Mouse (Mus musculus) thymus, adult 2 months (tissue): ENCODE results near the gene Fxyd7. TPM values are rescaled to one million over a fixed set of nuclear protein-coding genes. Genes with fewer than 3 reads are reported as not detected.

ENCODE experiments used
- DNase-seq: peaks from one replicate; pipeline ENCODE4 v3.0.0; 2021
- H3K27ac ChIP-seq: fragments of 200-500 bp; 2 replicates; pipeline ENCODE4 v1.5.1; 2012; ENCODE audit warnings: low read length, control low read depth; ENCODE audit not compliant: control insufficient read depth, insufficient read depth
- H3K27me3 ChIP-seq: fragments of 200-500 bp; 2 replicates; pipeline ENCODE4 v1.6.1; 2012; ENCODE audit warnings: mild to moderate bottlenecking, low read length, moderate library complexity, mixed read lengths; ENCODE audit not compliant: control insufficient read depth, insufficient read depth
- H3K36me3 ChIP-seq: fragments of 200-500 bp; 2 replicates; pipeline ENCODE4 v1.6.1; 2012; ENCODE audit warnings: mild to moderate bottlenecking, low read length, moderate library complexity; ENCODE audit not compliant: control insufficient read depth, insufficient read depth
- H3K4me1 ChIP-seq: fragments of 200-500 bp; replicated peaks from 2 replicates; pipeline ENCODE4 v1.6.1; 2012; ENCODE audit warnings: low read length; ENCODE audit not compliant: control insufficient read depth, insufficient read depth
- H3K4me3 ChIP-seq: fragments of 200-500 bp; 2 replicates; pipeline ENCODE4 v1.5.1; 2012; ENCODE audit warnings: mild to moderate bottlenecking, low read length, control low read depth, moderate library complexity; ENCODE audit not compliant: control insufficient read depth, insufficient read depth
- CTCF ChIP-seq: fragments of 200-500 bp; IDR thresholded peaks from 2 replicates; pipeline ENCODE4 v1.5.1; 2012; ENCODE audit warnings: mild to moderate bottlenecking, control low read depth, low read length, moderate library complexity, borderline replicate concordance; ENCODE audit not compliant: control insufficient read depth, poor library complexity, insufficient read depth; ENCODE audit errors: extremely low read depth
- POLR2A ChIP-seq: fragments of 200-500 bp; IDR thresholded peaks from 2 replicates; pipeline ENCODE4 v1.6.1; 2012; ENCODE audit warnings: mild to moderate bottlenecking, low read length, control low read depth, moderate library complexity; ENCODE audit not compliant: control insufficient read depth, poor library complexity, insufficient read depth; ENCODE audit errors: extremely low read depth
- WGBS: fragments of 180-500 bp; shearing (Covaris S2); methylation state at CpG from one replicate; pipeline ENCODE4 v1.1.7; 2018; 5-methylcytosine and 5-hydroxymethylcytosine counted together
- polyA plus RNA-seq: library from polyadenylated mRNA; depleted of rRNA; stranded (reverse); fragments of >200 nt; gene quantifications from 2 replicates; pipeline ENCODE4 v1.2.3, GENCODE M21; 2012

Gene Fxyd7
- polyA plus RNA-seq, 1 experiment: 2.2 TPM

- Histone ChIP-seq H3K27me3 (peaks cover 25% of the 10 kb centered on the region), H3K4me3 (no peak overlapping the region), H3K4me1 (peaks cover 11% of the 10 kb centered on the region; the same call in 1 of the 2 replicates), H3K36me3 (no peaks in the 10 kb centered on the region), H3K27ac (no peak overlapping the region)
- no peak for TF ChIP-seq CTCF
- no peak for TF ChIP-seq POLR2A
- WGBS: 86% methylated on average over 11 of the region's 11 CpGs
- DNase-seq: no peak
These were observed 3.5 kb upstream of the Fxyd7 start for GRCm38 (mm10) chr7:31054661-31055320.

GRCm38 (mm10) chr7:31053882-31054447 lies 2.7 kb upstream of the Fxyd7 start:
- H3K36me3 ChIP-seq: no peaks in the 10 kb centered on the region
- TF ChIP-seq CTCF: no peak
- TF ChIP-seq POLR2A: no peak
- H3K4me3 ChIP-seq: no peak overlapping the region
- no peak overlapping the region for H3K27ac ChIP-seq
- H3K27me3 ChIP-seq: peaks cover 25% of the 10 kb centered on the region
- H3K4me1 ChIP-seq: peaks cover 14% of the 10 kb centered on the region; the same call in 1 of the 2 replicates
- 82% methylated on average over 10 of the region's 10 CpGs for WGBS
- no peak for DNase-seq

- WGBS: 15% methylated on average over 34 of the region's 34 CpGs
- no peak overlapping the region for H3K4me3 ChIP-seq
- peaks cover 14% of the 10 kb centered on the region; the same call in 1 of the 2 replicates for H3K4me1 ChIP-seq
- DNase-seq: no peak
- H3K36me3 ChIP-seq: no peaks in the 10 kb centered on the region
- peaks cover 25% of the 10 kb centered on the region for H3K27me3 ChIP-seq
- H3K27ac ChIP-seq: no peak overlapping the region
- TF ChIP-seq POLR2A: no peak
- TF ChIP-seq CTCF: no peak
These were observed 1.6 kb upstream of the Fxyd7 start for GRCm38 (mm10) chr7:31052636-31053434.

DNA sequence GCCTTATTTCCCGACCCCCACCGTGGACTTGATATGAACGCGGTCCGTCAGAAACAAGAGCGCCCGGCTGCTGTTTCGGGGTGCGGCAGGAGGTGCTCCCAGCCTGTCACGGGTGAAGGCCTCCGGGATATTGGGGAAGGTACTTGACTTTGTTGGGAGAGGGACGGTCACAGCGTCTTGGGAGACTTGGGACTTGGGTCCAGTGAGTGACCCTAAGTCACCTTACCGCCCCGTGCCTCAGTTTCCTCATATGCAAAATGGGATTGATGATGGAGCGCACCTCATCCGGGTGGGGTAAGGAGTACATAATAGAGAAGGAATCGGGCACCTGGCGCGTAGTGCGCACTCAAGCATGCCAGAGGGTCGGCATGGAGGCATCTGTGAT lies 976 bp upstream of the Fxyd7 start:
- peaks cover 25% of the 10 kb centered on the region for H3K27me3 ChIP-seq
- 9% methylated on average over 22 of the region's 22 CpGs for WGBS
- peaks cover 14% of the 10 kb centered on the region; the same call in 1 of the 2 replicates for H3K4me1 ChIP-seq
- H3K27ac ChIP-seq: no peak overlapping the region
- TF ChIP-seq CTCF: no peak
- no peak for TF ChIP-seq POLR2A
- H3K36me3 ChIP-seq: no peaks in the 10 kb centered on the region
- no peak overlapping the region for H3K4me3 ChIP-seq
- DNase-seq: no peak

- no peak overlapping the region for H3K27ac ChIP-seq
- TF ChIP-seq POLR2A (no peak), CTCF (no peak)
- peaks cover 14% of the 10 kb centered on the region; the same call in 1 of the 2 replicates for H3K4me1 ChIP-seq
- no peak for DNase-seq
- no peaks in the 10 kb centered on the region for H3K36me3 ChIP-seq
- H3K27me3 ChIP-seq: peaks cover 25% of the 10 kb centered on the region
- WGBS: 14% methylated on average over 9 of the region's 9 CpGs
- no peak overlapping the region for H3K4me3 ChIP-seq
These were observed 346 bp downstream of the Fxyd7 start for GRCm38 (mm10) chr7:31050921-31051320.

DNA sequence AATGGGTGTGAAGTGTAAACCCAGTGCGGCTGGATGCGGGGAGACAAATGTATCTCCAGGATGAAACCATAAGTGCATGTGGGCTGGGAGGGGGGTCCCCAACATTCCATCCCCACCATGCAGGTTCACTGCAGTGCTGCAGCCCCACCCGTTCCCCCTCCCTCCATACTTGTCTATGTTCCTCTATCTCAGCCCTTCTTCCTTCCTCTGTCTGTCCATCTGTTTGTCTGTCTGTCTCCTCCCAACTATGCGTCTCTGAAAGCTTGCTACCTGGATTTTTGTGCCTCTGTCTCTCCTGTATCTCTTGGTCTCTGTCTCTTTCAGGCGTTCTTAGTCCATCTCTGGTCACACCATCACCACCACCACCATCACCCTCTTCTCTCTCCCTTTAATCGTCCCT lies 780 bp downstream of the Fxyd7 start:
- no peak overlapping the region for H3K27ac ChIP-seq
- WGBS: 8% methylated on average over 6 of the region's 6 CpGs
- DNase-seq: no peak
- H3K4me3 ChIP-seq: no peak overlapping the region
- H3K4me1 ChIP-seq: peaks cover 14% of the 10 kb centered on the region; the same call in 1 of the 2 replicates
- no peaks in the 10 kb centered on the region for H3K36me3 ChIP-seq
- TF ChIP-seq POLR2A (no peak), CTCF (no peak)
- peaks cover 25% of the 10 kb centered on the region for H3K27me3 ChIP-seq

GRCm38 (mm10) chr7:31049846-31050281 lies 1.4 kb downstream of the Fxyd7 start:
- no peak for DNase-seq
- TF ChIP-seq CTCF (no peak), POLR2A (no peak)
- Histone ChIP-seq H3K4me3 (no peak overlapping the region), H3K27ac (no peak overlapping the region), H3K27me3 (peaks cover 25% of the 10 kb centered on the region), H3K4me1 (peaks cover 14% of the 10 kb centered on the region; the same call in 1 of the 2 replicates), H3K36me3 (no peaks in the 10 kb centered on the region)
- whole genome bisulfite sequencing: 8% methylated on average over 15 of the region's 15 CpGs
